Mouse (Mus musculus): ENCODE results near the gene Dexi.

DNA sequence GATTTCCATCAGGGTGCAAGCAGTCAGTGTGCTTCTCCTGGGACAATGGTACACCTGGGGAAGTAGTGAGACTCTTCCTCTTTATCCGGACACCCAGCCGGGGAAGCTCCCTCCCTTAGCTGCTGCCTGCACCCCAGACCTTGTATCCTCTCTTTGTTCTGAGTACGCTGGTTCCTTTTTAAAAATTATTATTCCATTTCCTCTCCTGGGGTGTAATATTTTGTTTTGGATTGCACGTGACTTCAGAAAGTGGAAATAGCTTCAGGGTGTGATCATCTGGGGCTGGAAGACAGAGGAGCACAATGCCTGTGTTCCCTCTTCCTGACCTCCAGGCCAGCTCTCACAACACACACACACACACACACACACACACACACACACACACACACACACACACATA lies 60.5 kb downstream of the Dexi start:
- TF ChIP-seq ELF1 (IDR thresholded peaks at IDR 0.05; ENCODE audit: low read depth, low read length): no peak
- no peak for TF ChIP-seq CTCF (IDR thresholded peaks at IDR 0.05 in 2 of 3, conservative IDR thresholded peaks at IDR 0.05 in 1 of 3; ENCODE audit: control insufficient read depth in 1 of 3, insufficient read depth in 1 of 3, low read depth in 2 of 3, low read length in 3 of 3, poor library complexity in 1 of 3, severe bottlenecking in 1 of 3)
